10 mouse cellular contexts compared by ENCODE assay signal in the genomic region with DNA sequence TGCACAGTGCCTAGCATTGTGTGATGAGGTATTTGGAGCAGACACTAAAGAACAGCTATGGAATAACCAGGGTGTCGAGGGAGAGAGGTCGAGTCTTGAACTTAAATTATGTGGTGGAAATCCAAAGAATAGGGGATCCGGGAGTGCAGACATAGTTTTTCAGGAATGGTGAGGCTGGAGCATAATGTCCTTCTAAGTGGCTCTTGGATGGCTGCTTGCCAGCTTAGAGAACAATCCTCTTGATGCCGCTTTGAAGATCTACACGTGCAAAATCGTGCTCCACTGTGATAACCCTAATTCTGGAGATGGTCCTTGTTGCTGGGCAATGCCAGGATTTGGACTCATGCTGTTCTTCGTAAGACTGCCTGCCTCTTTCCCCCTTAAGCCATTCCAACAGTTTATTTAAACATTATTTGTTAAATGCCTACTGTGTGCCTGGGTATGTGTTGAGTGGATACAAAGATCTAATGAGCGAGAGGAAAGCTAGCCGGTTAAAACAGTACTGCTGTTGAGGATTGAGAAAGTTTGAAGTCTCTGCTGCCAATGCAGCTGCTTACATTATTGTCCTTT. TPM values are rescaled to one million over a fixed set of nuclear protein-coding genes. Genes with fewer than 3 reads are reported as not detected.
DNase-seq lines count a peak whose midpoint lies in the region; ATAC-seq lines count a peak whose summit lies in the region.
"Had no signal": no experiment of that assay in that cellular context is flagged by ENCODE, and none has a peak within 500 bp of the region (broad histone marks: within the 10 kb centered on the region; RNA-seq: fewer than 3 reads in every experiment).

No protein-coding gene starts in this region.

- no peak overlapping the region for H3K27ac ChIP-seq in heart, embryonic 12.5 days (ENCODE audit: poor library complexity, severe bottlenecking)
- H3K27ac ChIP-seq in neural tube, embryonic 12.5 days, result no peak overlapping the region
- H3K27ac ChIP-seq in hindbrain, embryonic 15.5 days (replicated peaks), result no peak overlapping the region
- H3K27ac ChIP-seq: liver, embryonic 14.5 days had no signal

- H3K4me1 ChIP-seq in heart, embryonic 12.5 days (replicated peaks), result peaks cover 3% of the 10 kb centered on the region
- H3K4me1 ChIP-seq in neural tube, embryonic 12.5 days, result peaks cover 15% of the 10 kb centered on the region
- H3K4me1 ChIP-seq in hindbrain, embryonic 15.5 days (replicated peaks), result peaks cover 20% of the 10 kb centered on the region

- no peak overlapping the region for H3K9ac ChIP-seq in heart, embryonic 12.5 days
- H3K9ac ChIP-seq in neural tube, embryonic 12.5 days, result no peak overlapping the region
- peak overlapping the region; percentile 43 for H3K9ac ChIP-seq in hindbrain, embryonic 15.5 days
- H3K9ac ChIP-seq: liver, embryonic 14.5 days had no signal

- intact Hi-C loops in heart, postnatal 25 days (cut with DNase I), result no loop called here

- no peaks in the 10 kb centered on the region for H3K36me3 ChIP-seq in heart, embryonic 12.5 days
- H3K36me3 ChIP-seq in neural tube, embryonic 12.5 days, result no peaks in the 10 kb centered on the region
- H3K36me3 ChIP-seq in hindbrain, embryonic 15.5 days, result no peaks in the 10 kb centered on the region

- no peaks in the 10 kb centered on the region for H3K9me3 ChIP-seq in heart, embryonic 12.5 days (replicated peaks)
- H3K9me3 ChIP-seq in neural tube, embryonic 12.5 days, result no peaks in the 10 kb centered on the region
- H3K9me3 ChIP-seq in hindbrain, embryonic 15.5 days, result no peaks in the 10 kb centered on the region

- H3K4me2 ChIP-seq in heart, embryonic 12.5 days, result peak overlapping the region; percentile 92
- H3K4me2 ChIP-seq in neural tube, embryonic 12.5 days (replicated peaks), result peak overlapping the region; percentile 99
- peak overlapping the region; percentile 76 for H3K4me2 ChIP-seq in hindbrain, embryonic 15.5 days

- H3K27me3 ChIP-seq in heart, embryonic 12.5 days (replicated peaks), result peaks cover 54% of the 10 kb centered on the region
- peaks cover 54% of the 10 kb centered on the region for H3K27me3 ChIP-seq in neural tube, embryonic 12.5 days (replicated peaks)
- H3K27me3 ChIP-seq in hindbrain, embryonic 15.5 days, result peaks cover 13% of the 10 kb centered on the region

- peak overlapping the region; percentile 65 for H3K4me3 ChIP-seq in heart, embryonic 12.5 days
- H3K4me3 ChIP-seq in neural tube, embryonic 12.5 days, result peak overlapping the region; percentile 65
- H3K4me3 ChIP-seq in hindbrain, embryonic 15.5 days, result peak overlapping the region; percentile 62

- no peak for DNase-seq in heart, postnatal 25 days (ENCODE audit: low spot score)
- DNase-seq in neural tube, embryonic 10.5 days (ENCODE audit: extremely low spot score, low spot score), result no peak
- DNase-seq in retina, postnatal 7 days (ENCODE audit: low read depth, low spot score), result peak; percentile 9
- DNase-seq in T-cell, adult 2 months (ENCODE audit: low spot score), result no peak
- no peak for DNase-seq in gastrocnemius, postnatal 10 days
- DNase-seq: right cerebral cortex, postnatal 14 days had no signal

- ATAC-seq in heart, embryonic 12.5 days (ENCODE audit: insufficient number of reproducible peaks, low FRiP score), result no peak
- no peak for ATAC-seq in neural tube, embryonic 12.5 days (ENCODE audit: low FRiP score, low read depth)
- no peak for ATAC-seq in hindbrain, embryonic 15.5 days (ENCODE audit: low FRiP score, low read depth)

- 43% methylated on average over 9 of the region's 9 CpGs for WGBS in heart, embryonic 12.5 days
- 40% methylated on average over 9 of the region's 9 CpGs for WGBS in neural tube, embryonic 12.5 days
- 31% methylated on average over 9 of the region's 9 CpGs for WGBS in hindbrain, embryonic 15.5 days

RNA-seq across cellular contexts. Expression of a gene that starts 1.3 kb away (rescaled TPM):
- polyA plus RNA-seq in heart, embryonic 12.5 days (2016; fragmentation: Nextera tagmentation; extraction: Ambion mirVana), result 0.22 and 0.26 TPM in 2 replicates
- total RNA-seq in heart, postnatal 25 days (2021), result not detected
- polyA plus RNA-seq in neural tube, embryonic 12.5 days (2016; fragmentation: Nextera tagmentation; extraction: Ambion mirVana), result 0.72 and 0.83 TPM in 2 replicates
- 2.6 and 3.0 TPM in 2 replicates for polyA plus RNA-seq in hindbrain, embryonic 15.5 days (2015; fragmentation: Nextera tagmentation; extraction: Ambion mirVana)
- total RNA-seq in gastrocnemius, postnatal 10 days (2021), result under 1 TPM; 0.19 to 0.25 TPM

RNA-seq across cellular contexts. Expression of a gene that starts 40.2 kb away (rescaled TPM):
- 11.3 and 12.7 TPM in 2 replicates for polyA plus RNA-seq in heart, embryonic 12.5 days (2016; fragmentation: Nextera tagmentation; extraction: Ambion mirVana)
- 1 to 10 TPM; 6.0 to 6.2 TPM for total RNA-seq in heart, postnatal 25 days (2021)
- 19.4 and 20.1 TPM in 2 replicates for polyA plus RNA-seq in neural tube, embryonic 12.5 days (2016; fragmentation: Nextera tagmentation; extraction: Ambion mirVana)
- polyA plus RNA-seq in hindbrain, embryonic 15.5 days (2015; fragmentation: Nextera tagmentation; extraction: Ambion mirVana), result 18.9 and 20.4 TPM in 2 replicates
- 10 to 100 TPM in 1 of 2 experiments, 1 to 10 TPM in 1; 7.8 to 10.7 TPM for total RNA-seq in gastrocnemius, postnatal 10 days (2021)
